Mouse (Mus musculus) regulatory T cell (primary cell): ENCODE measurements around the gene Apbb2.

ENCODE experiments used
- in situ Hi-C: fragments of 300-600 bp; cut with MboI, MseI; formaldehyde crosslinking; loops from one replicate; pipeline ENCODE4 v1.15.1; 2025; ENCODE audit warnings: high pct_unique_total_duplicates

Apbb2 gene

GRCm38 (mm10) chr5:66346756-66347155 lies 271.8 kb downstream of the Apbb2 start:
- in situ Hi-C loops, result loop anchor here (25.0 kb wide), 1 partner anchor 1666 kb away; no protein-coding TSS in a partner anchor

GRCm38 (mm10) chr5:66345140-66345539 lies 273.4 kb downstream of the Apbb2 start:
- in situ Hi-C loops, result loop anchor here (25.0 kb wide), 1 partner anchor 1667 kb away; no protein-coding TSS in a partner anchor

- in situ Hi-C loops, result loop anchor here (25.0 kb wide), 1 partner anchor 1668 kb away; no protein-coding TSS in a partner anchor
Measured at GRCm38 (mm10) chr5:66344182-66344581, 274.4 kb downstream of the Apbb2 start.

DNA sequence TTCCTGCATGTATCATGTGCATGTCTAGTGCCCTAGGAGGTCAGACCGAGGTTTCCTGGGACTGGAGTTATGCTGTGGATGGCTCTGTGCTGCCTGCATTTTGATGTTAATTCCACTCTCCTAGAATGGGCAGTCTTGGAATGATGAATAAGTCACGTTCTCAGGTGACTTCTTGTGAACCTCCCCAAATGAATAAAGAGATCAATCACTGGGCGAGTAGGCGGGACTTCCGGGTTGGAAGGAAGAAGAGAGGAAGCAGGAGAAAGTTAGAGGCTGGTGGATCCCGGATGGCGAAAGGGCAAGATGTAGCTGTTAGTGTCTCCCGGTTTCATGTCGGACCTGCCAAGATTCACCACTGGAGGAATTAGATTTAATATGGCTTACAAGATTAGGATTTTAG lies 276.3 kb downstream of the Apbb2 start:
- in situ Hi-C loops, result loop anchor here (25.0 kb wide), 1 partner anchor 1670 kb away; no protein-coding TSS in a partner anchor

DNA sequence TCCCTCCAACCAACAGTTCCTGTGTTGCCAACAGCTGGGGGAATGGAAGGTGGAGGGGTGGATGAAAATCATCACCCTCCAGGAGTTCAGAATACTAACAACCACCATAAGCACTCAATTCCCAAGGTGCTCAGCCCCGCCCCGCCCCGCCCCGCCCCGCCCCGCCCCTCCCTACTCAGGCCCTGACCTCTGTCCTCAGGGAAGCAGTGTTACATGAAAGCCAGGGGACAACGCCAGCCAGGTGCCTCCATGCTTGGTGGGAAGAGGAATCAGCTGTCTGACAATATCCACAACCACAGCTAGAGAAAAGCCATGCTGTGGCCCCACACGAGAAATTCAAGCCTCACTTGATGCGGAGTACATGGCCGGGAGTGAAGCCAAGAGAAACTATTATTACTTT lies 276.7 kb downstream of the Apbb2 start:
- in situ Hi-C loops, result loop anchor here (25.0 kb wide), 1 partner anchor 1670 kb away; no protein-coding TSS in a partner anchor

DNA sequence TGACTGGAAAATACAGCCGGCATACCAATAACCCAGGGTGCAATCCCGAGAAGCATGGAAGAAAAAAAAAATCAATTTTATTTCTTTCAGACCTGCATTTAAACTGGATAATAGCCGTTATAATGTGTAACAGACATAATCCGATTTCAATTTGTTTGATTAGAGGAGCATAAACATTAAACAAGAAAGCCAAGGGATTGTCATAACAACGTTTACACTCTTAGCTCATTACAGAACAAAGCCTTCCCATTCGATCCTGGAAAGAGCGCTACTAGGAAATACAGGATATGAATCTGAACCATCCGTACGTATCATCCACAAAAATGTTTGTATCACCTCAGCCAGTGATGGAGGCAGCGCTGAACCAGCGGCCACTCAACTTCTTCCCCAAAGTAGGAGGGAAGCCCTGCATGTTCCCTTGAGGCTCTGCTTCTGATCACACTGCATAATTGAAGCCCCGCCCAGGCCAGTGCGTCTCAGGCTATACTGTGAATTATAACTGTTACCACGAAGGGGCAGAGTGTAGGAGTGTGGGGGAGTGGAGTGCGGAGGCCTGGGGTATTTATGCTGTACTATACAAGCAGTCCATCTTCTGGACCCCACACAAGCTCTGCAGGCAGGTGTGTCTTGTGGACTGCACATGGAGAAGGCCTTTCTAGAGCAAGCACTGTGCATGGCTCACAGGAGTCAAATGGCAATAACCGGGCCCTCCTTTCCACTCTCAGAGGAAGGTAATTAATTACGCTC lies 278.1 kb downstream of the Apbb2 start:
- in situ Hi-C loops, result loop anchor here (25.0 kb wide), 1 partner anchor 1672 kb away; no protein-coding TSS in a partner anchor

GRCm38 (mm10) chr5:66338583-66338982 lies 280.0 kb downstream of the Apbb2 start:
- in situ Hi-C loops, result loop anchor here (25.0 kb wide), 1 partner anchor 1674 kb away; no protein-coding TSS in a partner anchor

GRCm38 (mm10) chr5:66337969-66338345 lies 280.6 kb downstream of the Apbb2 start:
- in situ Hi-C loops, result loop anchor here (25.0 kb wide), 1 partner anchor 1674 kb away; no protein-coding TSS in a partner anchor

GRCm38 (mm10) chr5:66337025-66337968 lies 281.3 kb downstream of the Apbb2 start:
- in situ Hi-C loops, result loop anchor here (25.0 kb wide), 1 partner anchor 1675 kb away; no protein-coding TSS in a partner anchor

GRCm38 (mm10) chr5:66330806-66331205 lies 287.8 kb downstream of the Apbb2 start:
- in situ Hi-C loops, result loop anchor here (25.0 kb wide), 1 partner anchor 1681 kb away; no protein-coding TSS in a partner anchor

DNA sequence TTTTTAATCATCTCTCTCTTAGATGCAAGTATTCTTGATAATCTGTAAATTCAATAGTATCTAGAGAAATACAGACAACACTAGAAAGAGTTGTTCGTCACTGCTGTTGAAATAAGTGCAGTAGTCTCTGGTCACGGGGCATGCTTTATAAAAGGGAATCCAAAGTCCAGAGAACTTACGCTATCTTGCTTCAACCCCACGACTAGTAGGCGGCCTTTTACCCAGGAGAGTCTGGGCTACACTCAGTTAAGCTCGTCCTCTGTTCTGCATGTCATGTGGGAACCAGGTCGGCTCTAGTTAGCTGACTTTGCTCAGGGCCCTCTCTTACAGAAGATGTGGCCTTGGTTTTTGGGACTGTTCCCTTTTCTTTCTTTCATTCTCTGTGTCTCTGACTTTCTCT lies 289.8 kb downstream of the Apbb2 start:
- in situ Hi-C loops, result loop anchor here (25.0 kb wide), 1 partner anchor 1684 kb away; no protein-coding TSS in a partner anchor

DNA sequence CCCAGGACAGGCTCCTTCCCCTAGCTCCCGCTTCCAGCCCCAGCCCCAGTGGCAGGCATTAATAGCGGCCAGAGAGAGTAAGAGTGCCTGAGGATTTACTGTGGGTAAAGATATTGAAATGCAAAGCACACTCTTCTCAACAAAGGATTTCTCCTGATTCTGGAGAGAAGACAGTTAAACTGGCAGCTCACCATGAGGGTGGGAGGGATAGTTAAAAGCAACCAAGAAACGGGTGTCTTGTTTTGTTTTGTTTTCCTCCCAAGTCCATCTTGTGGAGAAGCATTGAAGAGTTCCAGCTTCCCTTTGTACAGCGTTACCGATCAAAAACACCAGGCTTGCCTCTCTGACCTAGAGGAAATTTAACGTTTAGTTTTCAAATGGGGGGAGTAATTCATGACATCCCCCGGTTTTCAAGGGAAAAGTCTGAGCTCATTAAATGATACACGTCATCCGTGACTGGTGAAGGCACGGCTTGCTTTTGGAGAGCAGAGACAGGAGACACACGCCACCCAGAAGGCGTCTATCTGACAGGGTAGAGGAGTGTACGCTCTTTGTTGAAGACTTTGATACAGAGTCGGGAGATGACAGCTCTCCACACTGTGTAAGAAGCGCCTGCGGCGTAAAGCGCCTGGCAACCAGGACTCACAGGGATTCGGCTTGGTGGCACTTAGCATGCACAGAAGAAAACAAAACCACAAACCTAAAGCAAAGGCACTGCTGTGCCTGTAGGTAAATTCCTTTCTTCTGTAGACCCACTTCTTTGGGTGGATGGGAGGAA lies 290.4 kb downstream of the Apbb2 start:
- in situ Hi-C loops, result loop anchor here (25.0 kb wide), 1 partner anchor 1684 kb away; no protein-coding TSS in a partner anchor

DNA sequence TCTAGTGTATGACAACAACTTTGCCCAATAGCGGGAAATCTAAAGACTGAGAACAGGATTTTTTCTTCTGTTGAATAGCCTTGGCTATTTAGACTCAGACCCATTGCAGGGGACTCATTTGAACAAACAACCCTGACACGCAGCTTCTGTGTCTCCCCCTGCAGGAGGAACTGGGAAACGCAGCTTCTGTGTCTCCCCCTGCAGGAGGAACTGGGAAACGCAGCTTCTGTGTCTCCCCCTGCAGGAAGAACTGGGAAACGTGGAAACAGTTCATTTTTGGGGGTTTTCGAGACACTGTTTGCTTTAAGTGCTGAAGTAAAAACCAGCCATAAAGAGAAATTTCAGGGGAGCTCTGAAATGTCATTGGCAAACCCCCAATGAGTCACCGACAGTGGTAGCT lies 292.2 kb downstream of the Apbb2 start:
- in situ Hi-C loops, result loop anchor here (25.0 kb wide), 1 partner anchor 1686 kb away; no protein-coding TSS in a partner anchor

- in situ Hi-C loops, result no loop called here
Measured at GRCm38 (mm10) chr5:66323603-66324002, 295.0 kb downstream of the Apbb2 start.

- in situ Hi-C loops, result no loop called here
Measured at GRCm38 (mm10) chr5:66323131-66323530, 295.5 kb downstream of the Apbb2 start.

DNA sequence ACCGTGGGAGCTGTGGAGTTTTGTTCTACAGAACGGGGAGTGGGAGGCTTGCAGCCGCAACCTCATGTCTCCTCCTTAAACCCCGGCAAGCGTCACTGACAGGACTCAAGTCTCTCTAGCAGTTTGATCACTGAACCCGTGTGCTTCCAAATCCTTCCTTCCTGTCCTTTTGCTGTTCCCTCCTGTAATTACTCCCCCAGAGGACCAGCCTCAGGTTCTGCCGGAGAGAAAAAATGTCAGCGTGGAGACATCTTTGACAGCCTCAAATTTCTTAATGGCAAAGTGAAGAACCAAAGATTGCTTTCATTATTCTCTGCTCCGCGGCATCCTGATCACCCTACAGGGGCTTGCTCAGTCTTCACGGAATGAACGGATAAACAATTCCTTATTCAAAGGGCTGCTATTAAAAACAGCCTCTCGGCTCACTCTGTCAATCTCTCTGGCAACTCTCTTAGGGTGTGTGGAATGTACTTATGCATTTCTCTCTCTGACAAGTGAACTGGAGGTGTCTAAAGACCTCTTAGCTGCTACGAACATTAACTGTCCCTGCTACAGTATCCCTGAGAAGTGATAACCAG lies 298.7 kb downstream of the Apbb2 start:
- in situ Hi-C loops, result no loop called here

- in situ Hi-C loops, result no loop called here
Measured at GRCm38 (mm10) chr5:66319341-66319740, 299.2 kb downstream of the Apbb2 start.

- in situ Hi-C loops, result no loop called here
Measured at GRCm38 (mm10) chr5:66315791-66316190, 302.8 kb downstream of the Apbb2 start.

DNA sequence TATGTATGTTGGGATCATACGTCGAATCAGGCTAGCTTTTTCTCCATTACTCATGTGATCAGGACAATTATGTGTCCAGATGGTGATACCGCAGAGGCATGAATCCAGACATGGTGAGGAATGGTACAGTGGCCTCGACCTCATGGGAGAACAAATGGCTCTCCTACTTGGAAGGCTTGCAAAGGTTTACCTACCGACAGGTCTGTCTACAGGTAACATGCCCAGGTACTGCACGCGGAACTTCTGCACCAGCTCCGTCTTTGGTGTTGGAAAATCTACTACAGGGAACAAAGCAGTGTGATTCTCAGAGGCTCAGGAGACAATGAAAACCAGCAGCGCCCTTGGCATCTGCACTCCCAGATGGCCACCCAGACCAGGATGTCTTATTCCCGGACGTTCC lies 307.8 kb downstream of the Apbb2 start:
- in situ Hi-C loops, result no loop called here

- in situ Hi-C loops, result no loop called here
Measured at GRCm38 (mm10) chr5:66310328-66310727, 308.3 kb downstream of the Apbb2 start.
